Mouse (Mus musculus): ENCODE results near the gene Gm9844. TPM values are rescaled to one million over a fixed set of nuclear protein-coding genes. Genes with fewer than 3 reads are reported as not detected.

The Gm9844 gene
- total and polyA plus RNA-seq, 3 experiments: 1.4 to 25.1 (median 4.7) TPM

- Histone ChIP-seq H3K4me3 (replicated peaks in 1 of 3; ENCODE audit: low read depth in 2 of 3, low read length in 2 of 3, poor library complexity in 1 of 3) (no peak overlapping the region), H3K27ac (ENCODE audit: insufficient read depth, low read depth) (no peak overlapping the region), H3K4me1 (ENCODE audit: control insufficient read depth in 1 of 2, insufficient read depth in 2 of 2) (peaks cover 22 to 57% of the 10 kb centered on the region in 2 experiments), H3K9ac (ENCODE audit: insufficient read depth, low read depth) (no peak overlapping the region; the same call in 1 of the 2 replicates), H3K9me3 (replicated peaks; ENCODE audit: low read length) (no peaks in the 10 kb centered on the region), H3K79me2 (replicated peaks; ENCODE audit: control insufficient read depth, extremely low read depth, insufficient read depth, poor library complexity, severe bottlenecking) (no peaks in the 10 kb centered on the region), H3K36me3 (replicated peaks in 1 of 2; ENCODE audit: control insufficient read depth in 1 of 2, insufficient read depth in 1 of 2, low read length in 1 of 2) (no peaks in the 10 kb centered on the region), H3K4me2 (ENCODE audit: insufficient read depth, low read depth, poor library complexity, severe bottlenecking) (peak overlapping the region; percentile 73), H3K27me3 (replicated peaks) (no peaks in the 10 kb centered on the region)
- no peak for TF ChIP-seq EP300 (IDR thresholded peaks at IDR 0.05; ENCODE audit: low read length)
- TF ChIP-seq POLR2AphosphoS2 (IDR thresholded peaks at IDR 0.05; ENCODE audit: low read depth, low read length): no peak
- TF ChIP-seq IRF4 (IDR thresholded peaks at IDR 0.05; ENCODE audit: low read depth, low read length): peak; percentile 34; the same call in 1 of the 2 replicates
- TF ChIP-seq JUND (conservative IDR thresholded peaks at IDR 0.05; ENCODE audit: low read depth, low read length): peak; percentile 50; the same call in 1 of the 2 replicates
- no peak for TF ChIP-seq BHLHE40 (IDR thresholded peaks at IDR 0.05; ENCODE audit: low read depth, low read length)
- no peak for TF ChIP-seq UBTF (IDR thresholded peaks at IDR 0.05; ENCODE audit: low read depth, low read length)
- no peak; the same call in 1 of the 2 replicates for TF ChIP-seq ELF1 (IDR thresholded peaks at IDR 0.05; ENCODE audit: low read depth, low read length)
- TF ChIP-seq MXI1 (IDR thresholded peaks at IDR 0.05; ENCODE audit: low read depth, low read length): peak; percentile 65
- 0 out of 2 replicates have a peak, but pooled peaks have one; percentile 15 for TF ChIP-seq HCFC1 (IDR thresholded peaks at IDR 0.05; ENCODE audit: low read depth, low read length)
- TF ChIP-seq ETS1 (conservative IDR thresholded peaks at IDR 0.05; ENCODE audit: low read depth, low read length): no peak
- no peak; the same call in 1 of the 2 replicates for TF ChIP-seq MEF2A (IDR thresholded peaks at IDR 0.05; ENCODE audit: borderline replicate concordance, low read depth, low read length)
- TF ChIP-seq MYC (IDR thresholded peaks at IDR 0.05; ENCODE audit: low read depth, low read length): peak; percentile 68; the same call in 1 of the 2 replicates
- no peak for TF ChIP-seq ZKSCAN1 (IDR thresholded peaks at IDR 0.05; ENCODE audit: borderline replicate concordance, low read depth, low read length)
- no peak for TF ChIP-seq NELFE (IDR thresholded peaks at IDR 0.05; ENCODE audit: low read depth, low read length)
- no peak for TF ChIP-seq NRF1 (IDR thresholded peaks at IDR 0.05; ENCODE audit: low read depth, low read length)
- peak; percentile 87 for TF ChIP-seq RAD21 (IDR thresholded peaks at IDR 0.05; ENCODE audit: low read depth, low read length)
- TF ChIP-seq GABPA (IDR thresholded peaks at IDR 0.05; ENCODE audit: insufficient replicate concordance, low read depth, low read length): no peak
- TF ChIP-seq SMC3 (IDR thresholded peaks at IDR 0.05; ENCODE audit: low read depth, low read length): peak; percentile 75
- no peak for TF ChIP-seq JUN (IDR thresholded peaks at IDR 0.05; ENCODE audit: insufficient read depth, low read depth, low read length)
- no peak for TF ChIP-seq USF2 (conservative IDR thresholded peaks at IDR 0.05; ENCODE audit: low read depth, low read length)
- no peak for TF ChIP-seq PAX5 (IDR thresholded peaks at IDR 0.05; ENCODE audit: low read length)
- no peak for TF ChIP-seq RCOR1 (conservative IDR thresholded peaks at IDR 0.05; ENCODE audit: low read depth, low read length)
- TF ChIP-seq ZC3H11A (IDR thresholded peaks at IDR 0.05; ENCODE audit: low read depth, low read length): no peak; the same call in 1 of the 2 replicates
- TF ChIP-seq MAZ (IDR thresholded peaks at IDR 0.05; ENCODE audit: low read depth, low read length): peak; percentile 45; the same call in 1 of the 2 replicates
- TF ChIP-seq SIN3A (IDR thresholded peaks at IDR 0.05; ENCODE audit: low read length): no peak
- TF ChIP-seq E2F4 (IDR thresholded peaks at IDR 0.05; ENCODE audit: insufficient replicate concordance, low read depth, low read length): no peak
- peak; percentile 22 to 87; a peak in 3 of 4 replicates for TF ChIP-seq CTCF (conservative IDR thresholded peaks at IDR 0.05 in 1 of 2, IDR thresholded peaks at IDR 0.05 in 1 of 2; ENCODE audit: low read depth in 2 of 2, low read length in 2 of 2)
- no peak for TF ChIP-seq USF1 (IDR thresholded peaks at IDR 0.05; ENCODE audit: low read depth, low read length)
- in situ Hi-C loops (cut with MboI; ENCODE audit: low pct_ligation_motif_present, low pct_unique_long_range_greater_than_20kb, low sequenced_read_pairs): loop anchor here (5.0 kb wide), 2 partner anchors 37 to 117 kb away; partner anchors contain the start of gene Rps19
- DNase-seq (ENCODE audit: extremely low read depth): peak; percentile 86
- dilution Hi-C loops (cut with MboI; ENCODE audit: extremely low pct_ligation_motif_present, extremely low pct_unique_long_range_greater_than_20kb, low sequenced_read_pairs): no loop called here
These were observed 16.3 kb upstream of the Gm9844 start for GRCm38 (mm10) chr7:24845713-24846112.
